Mouse (Mus musculus) heart, adult 9 months (tissue): ENCODE measurements around the gene Gnrhr.

ENCODE experiments used
- DNase-seq, 2 experiments: peaks; one replicate each; pipeline ENCODE4 v3.0.0; 2022; ENCODE audit warnings: low spot score in 2 of 2

The Gnrhr gene

DNA sequence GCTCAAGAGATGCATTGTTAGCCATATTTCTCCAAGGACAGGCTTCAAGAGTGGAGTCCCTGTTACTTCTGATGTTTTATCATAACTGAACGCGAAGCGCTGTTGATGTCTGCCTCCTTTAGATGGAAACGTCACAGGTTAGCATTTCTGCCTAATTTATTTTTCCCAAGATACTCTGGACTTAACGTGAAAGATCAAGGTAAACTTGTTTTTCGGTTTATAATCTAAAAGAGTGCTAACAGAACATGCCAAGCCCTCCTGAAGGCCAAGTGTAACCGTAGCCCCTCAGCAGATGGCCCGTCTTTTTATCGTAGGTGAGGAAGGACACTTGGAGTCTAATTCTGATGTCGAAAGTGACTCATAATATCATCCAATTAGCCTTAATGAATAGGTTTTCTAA lies at the start of gene Gnrhr:
Gene Gnrhr, minus strand, starts transcription at position 101 of the 400 bp plus-strand sequence.
- no peak for DNase-seq

DNA sequence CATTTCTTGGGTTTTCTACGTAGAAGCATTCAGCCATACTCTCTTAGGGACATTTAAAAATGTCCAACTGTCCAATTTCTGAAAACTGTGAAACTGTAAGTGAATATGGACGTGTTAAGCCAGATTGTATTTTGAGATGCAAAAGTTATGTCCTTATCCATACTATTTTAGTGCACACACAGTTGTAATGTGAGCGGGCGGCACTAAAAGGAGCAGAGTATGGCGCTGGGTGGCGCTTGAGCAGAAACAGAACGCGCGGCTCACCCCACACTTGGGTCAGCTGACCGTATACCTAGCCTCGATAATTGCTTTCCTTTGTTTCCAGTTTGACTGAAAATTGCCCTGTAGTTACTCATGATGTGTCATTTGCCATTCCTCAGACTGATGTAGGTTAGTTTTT lies 48.9 kb upstream of the Gnrhr start:
- no peak for DNase-seq

DNA sequence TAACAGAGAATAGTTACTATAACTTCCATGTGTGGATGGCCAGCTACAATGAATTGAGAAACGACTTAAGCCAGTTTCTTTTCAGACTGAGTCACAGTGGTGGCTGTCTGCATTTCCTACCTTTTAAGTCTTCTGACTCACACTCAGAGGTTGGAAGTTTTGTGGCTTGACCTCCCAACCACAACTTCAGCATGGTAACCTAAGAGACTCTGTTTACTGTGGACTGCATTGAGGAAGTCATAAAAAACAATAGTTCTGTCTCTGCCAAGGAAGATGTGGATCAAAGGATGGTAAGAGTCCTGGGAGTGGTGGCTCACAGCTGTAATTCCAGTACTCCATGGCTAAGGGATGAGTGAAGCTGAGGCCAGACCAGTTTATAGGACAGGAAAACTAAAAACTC lies 47.2 kb upstream of the Gnrhr start:
- DNase-seq = no peak

GRCm38 (mm10) chr5:86244275-86244674 lies 46.6 kb upstream of the Gnrhr start:
- no peak for DNase-seq

GRCm38 (mm10) chr5:86227156-86227853 lies 29.6 kb upstream of the Gnrhr start:
- DNase-seq = no peak

DNA sequence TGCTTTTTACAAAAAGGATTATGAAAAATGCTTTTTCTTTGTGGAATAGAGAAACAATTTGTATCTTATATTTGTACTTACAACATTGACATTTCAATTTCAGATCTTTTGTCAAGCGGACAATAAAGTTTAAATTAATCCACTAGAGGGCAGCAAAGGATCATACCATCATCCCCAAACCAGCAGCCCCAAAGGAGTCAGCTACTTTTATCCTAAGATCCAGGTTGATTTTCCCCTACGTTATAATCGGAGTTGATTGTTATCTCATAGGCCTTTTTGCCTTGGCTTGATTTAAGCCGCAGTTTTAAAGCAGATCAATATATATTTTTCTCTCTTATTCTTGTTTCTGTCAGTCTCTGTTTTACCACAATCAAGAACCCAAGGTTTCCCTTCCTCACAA lies 6.3 kb downstream of the Gnrhr start:
- peak; percentile 18 to 43 for DNase-seq

DNA sequence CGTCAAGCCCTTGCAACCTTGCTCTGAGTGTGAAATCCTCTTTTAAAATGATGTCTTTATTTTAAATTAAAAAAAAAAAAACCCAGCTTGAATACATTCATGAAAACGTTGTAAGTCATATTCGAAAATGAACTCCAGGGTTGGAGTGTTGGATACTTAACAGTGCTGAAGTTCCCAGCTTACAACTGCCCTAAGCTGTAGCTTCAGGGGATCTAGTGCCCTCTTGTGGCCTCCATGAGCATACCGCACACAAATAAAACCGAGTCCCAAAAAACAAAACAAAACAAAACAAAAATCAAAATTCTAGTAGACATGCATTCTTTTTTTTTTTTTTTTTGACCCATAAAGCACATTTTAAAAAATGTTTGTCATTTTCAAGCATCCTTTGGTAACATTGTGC lies 6.9 kb downstream of the Gnrhr start:
- peak in 1 of 2 experiments; percentile 14 for DNase-seq

DNA sequence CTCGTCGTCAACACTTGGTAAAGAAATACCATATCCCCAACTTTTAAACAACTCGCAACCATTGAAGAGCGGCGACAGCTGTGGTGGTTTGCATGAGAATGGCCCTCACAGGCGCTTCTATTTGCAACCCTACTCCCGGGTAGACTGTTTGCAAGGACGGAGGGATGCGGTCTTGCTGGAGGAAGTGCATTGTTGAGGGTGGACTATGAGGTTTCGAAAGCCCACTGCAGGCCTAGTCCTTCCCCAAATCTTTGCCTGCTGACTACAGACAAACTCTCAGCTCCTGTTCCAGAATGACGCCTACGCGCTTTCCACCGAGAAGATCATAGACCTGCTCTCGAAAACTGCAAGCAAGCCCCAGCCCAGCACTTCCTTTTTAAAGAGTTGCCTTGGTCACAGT lies 7.4 kb downstream of the Gnrhr start:
- DNase-seq = peak; percentile 3 to 14

DNA sequence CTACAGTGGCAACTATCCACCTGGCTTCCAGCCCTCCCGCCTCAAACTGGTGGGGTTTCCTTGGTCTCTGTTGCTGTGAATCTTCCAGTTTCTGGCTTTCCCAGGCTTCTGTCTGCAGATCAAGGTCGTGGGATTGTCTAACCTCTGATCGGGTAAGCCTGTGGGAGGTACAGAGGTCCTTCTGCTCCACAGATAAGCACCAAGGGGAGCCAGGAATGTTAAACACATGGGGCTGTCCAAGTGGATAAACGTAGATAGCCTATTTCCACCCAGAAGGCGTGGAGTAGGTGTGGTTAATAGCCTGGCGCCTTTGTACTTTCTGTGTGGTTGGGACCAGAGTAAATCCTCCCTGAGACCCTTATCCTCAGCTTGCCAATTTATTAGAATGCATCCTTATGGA lies 10.3 kb downstream of the Gnrhr start:
- no peak for DNase-seq

DNA sequence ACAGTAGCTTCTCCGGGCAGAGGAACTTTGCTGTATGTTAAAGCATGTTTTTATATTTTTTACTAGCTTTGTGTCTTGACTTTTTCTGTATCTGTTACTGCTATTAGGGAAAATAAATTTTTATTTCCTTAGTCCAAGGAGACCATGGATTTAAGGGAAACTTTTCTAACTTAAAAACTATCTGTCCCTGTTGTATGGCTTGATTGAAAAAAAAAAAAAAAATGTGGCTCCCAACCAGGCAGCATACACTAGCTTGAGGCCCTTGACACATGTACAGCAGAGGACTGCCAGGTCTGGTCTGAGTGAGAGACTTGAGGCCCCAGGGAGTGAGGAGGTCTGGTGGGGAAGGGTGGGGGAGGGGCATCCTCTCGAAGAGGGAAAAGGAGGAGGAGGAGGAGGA lies 23.9 kb downstream of the Gnrhr start:
- no peak for DNase-seq

GRCm38 (mm10) chr5:86172449-86173161 lies 25.1 kb downstream of the Gnrhr start, which contains the start of gene Uba6:
TSS of gene Uba6 (minus strand) at chr5:86172803.
- DNase-seq = peak; percentile 97

GRCm38 (mm10) chr5:86172088-86172448 lies 25.6 kb downstream of the Gnrhr start:
- DNase-seq = no peak
